16 mouse cellular contexts compared by ENCODE assay signal in the genomic region with DNA sequence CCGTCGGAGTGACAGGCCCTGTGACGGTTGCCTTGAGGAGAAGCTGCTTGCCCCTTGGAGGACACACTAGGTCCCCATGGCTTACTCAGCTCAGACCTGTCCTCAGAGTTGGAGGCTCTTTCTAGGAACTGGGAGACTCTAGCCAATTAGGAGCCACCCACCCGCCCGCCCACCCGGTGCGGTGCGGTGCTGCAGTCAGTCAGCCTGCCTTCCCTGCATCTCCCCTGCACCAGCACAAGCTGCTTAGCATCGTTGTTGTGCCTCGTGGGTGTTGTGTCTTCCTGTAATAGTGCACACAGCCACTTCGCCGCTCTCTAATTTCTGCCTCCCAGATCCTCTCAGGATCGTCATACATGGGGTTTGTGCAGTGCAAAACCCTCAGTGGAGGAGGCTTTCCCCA.
A peak's percentile ranks its signal among the peaks of the same experiment; 100 is the strongest.
DNase-seq lines count a peak whose midpoint lies in the region; ATAC-seq lines count a peak whose summit lies in the region.
"Had no signal": no experiment of that assay in that cellular context is flagged by ENCODE, and none has a peak within 500 bp of the region (broad histone marks: within the 10 kb centered on the region; RNA-seq: fewer than 3 reads in every experiment).

No protein-coding gene starts in this region.

- DNase-seq in kidney, adult 18-20 months, result no peak
- DNase-seq in forebrain, embryonic 11.5 days (ENCODE audit: low spot score), result no peak
- DNase-seq in urinary bladder, postnatal 4 days (ENCODE audit: low spot score in 2 of 2), result no peak
- no peak for DNase-seq in urinary bladder, adult 18-20 months (ENCODE audit: low spot score in 2 of 2)
- no peak for DNase-seq in cerebellum, adult 9-10 months
- DNase-seq: adrenal gland, adult 8-10 months; cerebellum, adult 11-12 months; embryo, embryonic 11 days; lung, postnatal 4 days had no signal

- ATAC-seq in kidney, embryonic 16.5 days (ENCODE audit: low FRiP score, low TSS enrichment), result no peak
- peak; percentile 71 for ATAC-seq in forebrain, embryonic 11.5 days (replicated peaks; ENCODE audit: low FRiP score)
- ATAC-seq in hindbrain, embryonic 13.5 days (ENCODE audit: low FRiP score), result 0 out of 2 replicates have a peak, but pooled peaks have one; percentile 15
- peak; percentile 56 for ATAC-seq in midbrain, embryonic 16.5 days
- ATAC-seq: CD4-positive, CD25-positive, alpha-beta regulatory T cell, adult 4 months; intestine, embryonic 16.5 days had no signal

- no peak overlapping the region for H3K4me3 ChIP-seq in kidney, embryonic 16.5 days (ENCODE audit: low read length)
- H3K4me3 ChIP-seq in forebrain, embryonic 11.5 days (ENCODE audit: low read depth, low read length), result no peak overlapping the region
- no peak overlapping the region for H3K4me3 ChIP-seq in hindbrain, embryonic 13.5 days
- H3K4me3 ChIP-seq in midbrain, embryonic 16.5 days (ENCODE audit: low read depth, low read length), result no peak overlapping the region
- H3K4me3 ChIP-seq: liver, embryonic 15.5 days had no signal

- H3K36me3 ChIP-seq in kidney, embryonic 16.5 days (ENCODE audit: insufficient read depth, low read length), result no peaks in the 10 kb centered on the region
- no peaks in the 10 kb centered on the region for H3K36me3 ChIP-seq in forebrain, embryonic 11.5 days (ENCODE audit: control insufficient read depth, insufficient read depth, low read length)
- no peaks in the 10 kb centered on the region for H3K36me3 ChIP-seq in hindbrain, embryonic 13.5 days
- H3K36me3 ChIP-seq in midbrain, embryonic 16.5 days (ENCODE audit: control insufficient read depth, insufficient read depth, low read length), result no peaks in the 10 kb centered on the region
- H3K36me3 ChIP-seq: liver, embryonic 15.5 days had no signal

- H3K27ac ChIP-seq in kidney, embryonic 16.5 days (ENCODE audit: low read length), result peak overlapping the region; percentile 84; the same call in 1 of the 2 replicates
- peak overlapping the region; percentile 32; the same call in 1 of the 2 replicates for H3K27ac ChIP-seq in forebrain, embryonic 11.5 days (ENCODE audit: low read depth, low read length)
- H3K27ac ChIP-seq in hindbrain, embryonic 13.5 days, result peak overlapping the region; percentile 84
- peak overlapping the region; percentile 79 for H3K27ac ChIP-seq in midbrain, embryonic 16.5 days (ENCODE audit: low read length)
- H3K27ac ChIP-seq: liver, embryonic 15.5 days had no signal

- H3K4me2 ChIP-seq in kidney, embryonic 16.5 days (replicated peaks; ENCODE audit: low read depth, low read length), result no peak overlapping the region
- peak overlapping the region; percentile 1; the same call in 1 of the 2 replicates for H3K4me2 ChIP-seq in forebrain, embryonic 11.5 days (ENCODE audit: low read depth, low read length, severe bottlenecking)
- H3K4me2 ChIP-seq in hindbrain, embryonic 13.5 days, result no peak overlapping the region
- peak overlapping the region; percentile 33; the same call in 1 of the 2 replicates for H3K4me2 ChIP-seq in midbrain, embryonic 16.5 days (ENCODE audit: low read length)
- H3K4me2 ChIP-seq: heart, embryonic 11.5 days; liver, embryonic 15.5 days had no signal

- no peak overlapping the region for H3K9ac ChIP-seq in kidney, embryonic 16.5 days (replicated peaks; ENCODE audit: low read length)
- H3K9ac ChIP-seq in forebrain, embryonic 11.5 days (ENCODE audit: low read length), result no peak overlapping the region
- peak overlapping the region; percentile 51; the same call in 1 of the 2 replicates for H3K9ac ChIP-seq in hindbrain, embryonic 13.5 days
- H3K9ac ChIP-seq in midbrain, embryonic 16.5 days (ENCODE audit: low read depth, low read length), result 0 out of 2 replicates have a peak overlapping the region, but pooled peaks have one; percentile 46
- H3K9ac ChIP-seq: liver, embryonic 15.5 days had no signal

- H3K9me3 ChIP-seq in kidney, embryonic 16.5 days (ENCODE audit: low read length), result no peaks in the 10 kb centered on the region
- H3K9me3 ChIP-seq in forebrain, embryonic 11.5 days (ENCODE audit: control insufficient read depth, low read length), result no peaks in the 10 kb centered on the region
- no peaks in the 10 kb centered on the region for H3K9me3 ChIP-seq in hindbrain, embryonic 13.5 days
- no peaks in the 10 kb centered on the region for H3K9me3 ChIP-seq in midbrain, embryonic 16.5 days (replicated peaks; ENCODE audit: control insufficient read depth, low read length, poor library complexity, severe bottlenecking)
- H3K9me3 ChIP-seq: liver, embryonic 15.5 days had no signal

- WGBS in kidney, embryonic 16.5 days, result 48% methylated on average over 12 of the region's 13 CpGs
- WGBS in forebrain, embryonic 11.5 days, result 30% methylated on average over 13 of the region's 13 CpGs
- 36% methylated on average over 13 of the region's 13 CpGs for WGBS in hindbrain, embryonic 13.5 days
- WGBS in midbrain, embryonic 16.5 days, result 22% methylated on average over 13 of the region's 13 CpGs

- H3K27me3 ChIP-seq in kidney, embryonic 16.5 days (ENCODE audit: insufficient read depth, low read length), result no peaks in the 10 kb centered on the region
- peaks cover 2% of the 10 kb centered on the region for H3K27me3 ChIP-seq in forebrain, embryonic 11.5 days (ENCODE audit: control insufficient read depth, insufficient read depth, low read length)
- peaks cover 4% of the 10 kb centered on the region; the same call in 1 of the 2 replicates for H3K27me3 ChIP-seq in hindbrain, embryonic 13.5 days
- H3K27me3 ChIP-seq in midbrain, embryonic 16.5 days (ENCODE audit: control insufficient read depth, insufficient read depth, low read depth, low read length), result no peaks in the 10 kb centered on the region
- H3K27me3 ChIP-seq: liver, embryonic 15.5 days had no signal

- H3K4me1 ChIP-seq in kidney, embryonic 16.5 days (ENCODE audit: insufficient read depth, low read length), result peaks cover 55% of the 10 kb centered on the region
- H3K4me1 ChIP-seq in forebrain, embryonic 11.5 days (replicated peaks; ENCODE audit: control insufficient read depth, insufficient read depth, low read length), result peaks cover 12% of the 10 kb centered on the region; the same call in 1 of the 2 replicates
- H3K4me1 ChIP-seq in hindbrain, embryonic 13.5 days (replicated peaks), result peaks cover 68% of the 10 kb centered on the region
- H3K4me1 ChIP-seq in midbrain, embryonic 16.5 days (ENCODE audit: control insufficient read depth, insufficient read depth, low read length), result peaks cover 47% of the 10 kb centered on the region
- H3K4me1 ChIP-seq: liver, embryonic 15.5 days had no signal

Comparison
In these comparisons a context has a peak if more than half of its experiments do, and no peak if none do; other contexts are left out.
1. H3K27ac ChIP-seq: peak in every context shown above with its lines; median percentile 84 in kidney, embryonic 16.5 days; 84 in hindbrain, embryonic 13.5 days; 79 in midbrain, embryonic 16.5 days; 32 in forebrain, embryonic 11.5 days.
2. H3K4me2 ChIP-seq: peak in forebrain, embryonic 11.5 days (single experiment) and midbrain, embryonic 16.5 days (single experiment); none in kidney, embryonic 16.5 days (single experiment) and hindbrain, embryonic 13.5 days (single experiment).
3. H3K9ac ChIP-seq: peak in hindbrain, embryonic 13.5 days (single experiment) and midbrain, embryonic 16.5 days (single experiment); none in kidney, embryonic 16.5 days (single experiment) and forebrain, embryonic 11.5 days (single experiment).